Mouse (Mus musculus) heart, embryonic 10.5 days (tissue): ENCODE data around the gene Nmnat1. TPM values are rescaled to one million over a fixed set of nuclear protein-coding genes. Genes with fewer than 3 reads are reported as not detected.

Experiments
- DNase-seq: peaks from one replicate; pipeline ENCODE4 v3.0.0-alpha.2; 2017; ENCODE audit warnings: low spot score
- H3K27ac ChIP-seq: fragments of 300-500 bp; sonication (generic); 2 replicates; pipeline ENCODE4 v1.5.1; 2016; ENCODE audit warnings: mild to moderate bottlenecking
- H3K27me3 ChIP-seq: fragments of 300-500 bp; sonication (generic); 2 replicates; pipeline ENCODE4 v1.6.1; 2016; ENCODE audit warnings: mild to moderate bottlenecking; ENCODE audit not compliant: poor library complexity, insufficient read depth, severe bottlenecking
- H3K36me3 ChIP-seq: fragments of 300-500 bp; sonication (generic); 2 replicates; pipeline ENCODE4 v1.6.1; 2016; ENCODE audit warnings: mild to moderate bottlenecking, moderate library complexity
- H3K4me1 ChIP-seq: fragments of 300-500 bp; sonication (generic); 2 replicates; pipeline ENCODE4 v1.6.1; 2016; ENCODE audit warnings: mild to moderate bottlenecking
- H3K4me3 ChIP-seq: fragments of 300-500 bp; sonication (generic); 2 replicates; pipeline ENCODE4 v1.5.1; 2016; ENCODE audit warnings: mild to moderate bottlenecking, moderate library complexity
- H3K9me3 ChIP-seq: fragments of 300-500 bp; sonication (generic); 2 replicates; pipeline ENCODE4 v1.6.1; 2016; ENCODE audit warnings: mild to moderate bottlenecking, moderate library complexity
- WGBS: fragments of 180-500 bp; shearing (Covaris S2); methylation state at CpG from one replicate; pipeline ENCODE4 v1.1.7; 2016; 5-methylcytosine and 5-hydroxymethylcytosine counted together
- polyA plus RNA-seq: library from polyadenylated mRNA; unstranded; fragments of >200 nt; fragmentation: Nextera tagmentation; extraction: Ambion mirVana; gene quantifications from 2 replicates; pipeline ENCODE4 v1.2.1, GENCODE M21; 2016

The Nmnat1 gene
- polyA plus RNA-seq, 1 experiment from 2014 or later: 15.9 TPM

DNA sequence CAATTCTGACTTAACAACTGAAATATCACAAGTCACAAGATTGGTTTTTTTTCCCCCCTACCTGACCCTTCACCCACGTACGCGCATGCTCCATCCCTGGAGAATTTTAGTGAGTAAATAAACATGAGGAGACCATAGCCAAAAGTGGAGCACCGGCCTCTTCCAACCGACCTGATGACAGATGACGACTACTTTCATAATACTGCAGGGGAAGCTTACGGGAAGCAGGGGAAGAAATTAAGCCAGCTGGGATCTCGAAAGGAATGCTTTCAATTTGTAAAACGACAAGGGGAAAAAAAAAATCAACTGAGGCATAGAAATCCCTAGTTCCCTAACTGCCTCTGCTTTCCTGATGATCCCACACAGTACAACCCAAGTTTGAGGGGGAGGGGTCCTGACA is 60.2 kb downstream of the Nmnat1 start:
- H3K27ac ChIP-seq: peak overlapping the region; percentile 98
- no peak for DNase-seq

DNA sequence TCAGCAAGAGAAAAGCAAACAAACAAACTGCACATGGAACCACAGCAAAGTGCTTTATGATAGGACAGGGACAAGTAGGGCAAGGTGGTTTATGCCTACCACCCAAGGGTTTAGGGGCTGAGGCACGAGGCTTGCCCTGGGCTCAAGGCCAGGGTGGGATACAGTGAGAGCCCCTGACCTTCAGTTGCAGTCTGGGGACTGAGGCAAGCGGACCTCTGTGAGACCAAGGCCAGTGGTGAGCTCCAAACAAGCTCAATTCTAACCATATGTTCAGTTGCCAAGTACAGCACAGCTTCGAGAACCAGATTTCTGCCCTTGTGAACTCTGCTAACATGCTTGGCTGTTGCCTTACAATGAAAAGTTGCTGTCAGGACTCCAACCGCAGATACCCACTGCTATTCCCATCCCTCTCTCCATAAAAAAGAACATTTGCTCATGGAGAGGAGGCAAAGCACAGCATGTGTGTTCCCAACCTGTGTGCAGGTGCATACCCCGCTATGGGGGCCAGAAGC is 67.1 kb downstream of the Nmnat1 start:
- H3K27me3 ChIP-seq: no peaks in the 10 kb centered on the region
- peaks cover 19% of the 10 kb centered on the region for H3K36me3 ChIP-seq
- H3K4me1 ChIP-seq: peaks cover 64% of the 10 kb centered on the region
- H3K4me3 ChIP-seq: no peak overlapping the region
- H3K27ac ChIP-seq: 0 out of 2 replicates have a peak overlapping the region, but pooled peaks have one; percentile 6
- H3K9me3 ChIP-seq: no peaks in the 10 kb centered on the region
- DNase-seq: no peak
- 82% methylated on average over 5 of the region's 5 CpGs for WGBS

More for the DNA sequence above, 60.2 kb downstream of the Nmnat1 start:
- no peaks in the 10 kb centered on the region for H3K9me3 ChIP-seq
- peak overlapping the region; percentile 99 for H3K4me3 ChIP-seq
- 2% methylated on average over 9 of the region's 9 CpGs for WGBS
- H3K27me3 ChIP-seq: no peaks in the 10 kb centered on the region
- peaks cover 12% of the 10 kb centered on the region for H3K36me3 ChIP-seq
- peaks cover 23% of the 10 kb centered on the region for H3K4me1 ChIP-seq

Other genes with a start within 250 kb of the Nmnat1 start
- gene Kif1b, start 177.5 kb downstream of the Nmnat1 start, polyA plus RNA-seq: 44.8 and 56.6 TPM in 2 replicates
- gene Ube4b, start 58.5 kb downstream of the Nmnat1 start, polyA plus RNA-seq: 57.1 and 62.9 TPM in 2 replicates
- gene Rbp7, start 30.2 kb downstream of the Nmnat1 start, polyA plus RNA-seq: 0.67 and 1.3 TPM in 2 replicates
- gene Tmem274, start 7.8 kb downstream of the Nmnat1 start, polyA plus RNA-seq: 0.30 and 0.49 TPM in 2 replicates
- gene Lzic, start within 50 bp of the Nmnat1 start, polyA plus RNA-seq: 38.1 and 46.4 TPM in 2 replicates
- 40.1 and 49.9 TPM in 2 replicates for gene Ctnnbip1, start 33.0 kb upstream of the Nmnat1 start, polyA plus RNA-seq
- 19.1 and 23.3 TPM in 2 replicates for gene Clstn1, start 101.3 kb upstream of the Nmnat1 start, polyA plus RNA-seq
- gene Pik3cd, start 217.4 kb upstream of the Nmnat1 start, polyA plus RNA-seq: 3.4 and 4.8 TPM in 2 replicates